Mouse (Mus musculus) neural tube, embryonic 14.5 days (tissue): ENCODE data around the gene Tmed6. TPM values are rescaled to one million over a fixed set of nuclear protein-coding genes. Genes with fewer than 3 reads are reported as not detected.

Experiments used
- ATAC-seq: fragments of 200-750 bp; cut with Nextera tagmentation; 2 replicates; pipeline ENCODE4 v1.8.0; 2017; ENCODE audit warnings: low read depth, mild to moderate bottlenecking, moderate TSS enrichment, moderate library complexity
- H3K27ac ChIP-seq: fragments of 300-500 bp; sonication (generic); 2 replicates; pipeline ENCODE4 v1.5.1; 2014; ENCODE audit warnings: low read depth, mild to moderate bottlenecking, control low read depth, low read length, moderate library complexity, mixed read lengths
- H3K27me3 ChIP-seq: fragments of 300-500 bp; sonication (generic); 2 replicates; pipeline ENCODE4 v1.6.1; 2014; ENCODE audit warnings: low read length; ENCODE audit not compliant: control insufficient read depth, insufficient read depth
- H3K36me3 ChIP-seq: fragments of 300-500 bp; sonication (generic); 2 replicates; pipeline ENCODE4 v1.6.1; 2014; ENCODE audit warnings: low read length, mixed read lengths; ENCODE audit not compliant: control insufficient read depth, insufficient read depth
- H3K4me1 ChIP-seq: fragments of 300-500 bp; sonication (generic); 2 replicates; pipeline ENCODE4 v1.6.1; 2014; ENCODE audit warnings: low read length; ENCODE audit not compliant: control insufficient read depth, insufficient read depth
- H3K4me2 ChIP-seq: fragments of 300-500 bp; sonication (generic); 2 replicates; pipeline ENCODE4 v1.6.1; 2014; ENCODE audit warnings: mild to moderate bottlenecking, low read depth, low read length, control low read depth
- H3K4me3 ChIP-seq: fragments of 300-500 bp; sonication (generic); 2 replicates; pipeline ENCODE4 v1.5.1; 2014; ENCODE audit warnings: low read depth, low read length, control low read depth, mixed read lengths
- H3K9ac ChIP-seq: fragments of 300-500 bp; sonication (generic); replicated peaks from 2 replicates; pipeline ENCODE4 v1.6.1; 2014; ENCODE audit warnings: low read depth, mild to moderate bottlenecking, control low read depth, low read length, mixed read lengths
- H3K9me3 ChIP-seq: fragments of 300-500 bp; sonication (generic); 2 replicates; pipeline ENCODE4 v1.6.1; 2016; ENCODE audit warnings: low read length; ENCODE audit not compliant: control insufficient read depth
- WGBS: fragments of 180-500 bp; shearing (Covaris S2); extraction: QIAGEN DNeasy Blood & Tissue Kit; methylation state at CpG from one replicate; pipeline ENCODE4 v1.1.7; 2014; 5-methylcytosine and 5-hydroxymethylcytosine counted together
- polyA plus RNA-seq: library from polyadenylated mRNA; unstranded; fragments of >200 nt; fragmentation: Nextera tagmentation; extraction: Ambion mirVana; gene quantifications from 2 replicates; pipeline ENCODE4 v1.2.1, GENCODE M21; 2014

The Tmed6 gene
- not detected in 2 replicates for polyA plus RNA-seq

GRCm38 (mm10) chr8:107065511-107066496, at the start of gene Tmed6:
Gene Tmed6, minus strand, starts transcription at chr8:107065644.
- Histone ChIP-seq H3K9me3 (no peaks in the 10 kb centered on the region), H3K4me1 (no peaks in the 10 kb centered on the region), H3K4me3 (no peak within 1 kb of the TSS), H3K4me2 (no peak within 1 kb of the TSS), H3K27me3 (no peaks in the 10 kb centered on the region), H3K36me3 (0 out of 2 replicates have a peak, but pooled peaks cover 6% of the 10 kb centered on the region), H3K27ac (no peak within 1 kb of the TSS), H3K9ac (no peak within 1 kb of the TSS)
- 61% methylated on average over 17 of the region's 17 CpGs for WGBS
- ATAC-seq = no peak

DNA sequence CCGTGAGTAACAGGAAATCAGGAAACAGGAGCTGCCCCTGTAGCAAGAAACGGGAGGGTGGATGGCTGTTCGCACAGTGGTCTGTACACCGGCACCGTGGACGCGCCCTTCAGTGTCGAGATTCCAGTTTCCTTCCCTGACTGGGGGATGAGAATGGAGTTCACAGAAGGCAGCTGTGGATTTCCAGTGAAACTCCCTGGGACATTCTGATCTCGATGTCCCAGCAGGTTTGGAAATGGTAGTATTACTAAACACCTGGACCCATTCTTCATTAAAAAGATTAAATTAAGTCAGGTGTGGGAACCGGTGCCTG, 49.5 kb upstream of the Tmed6 start:
- Histone ChIP-seq H3K27ac (no peak overlapping the region), H3K4me3 (no peak overlapping the region), H3K27me3 (no peaks in the 10 kb centered on the region), H3K9ac (no peak overlapping the region), H3K4me1 (no peaks in the 10 kb centered on the region), H3K36me3 (no peaks in the 10 kb centered on the region), H3K4me2 (no peak overlapping the region), H3K9me3 (no peaks in the 10 kb centered on the region)
- no peak for ATAC-seq
- 81% methylated on average over 10 of the region's 10 CpGs for WGBS

- Histone ChIP-seq H3K27me3 (no peaks in the 10 kb centered on the region), H3K27ac (no peak overlapping the region), H3K36me3 (no peaks in the 10 kb centered on the region), H3K9ac (no peak overlapping the region), H3K4me2 (no peak overlapping the region), H3K4me1 (no peaks in the 10 kb centered on the region), H3K9me3 (no peaks in the 10 kb centered on the region), H3K4me3 (no peak overlapping the region)
- WGBS = 63% methylated on average over 19 of the region's 19 CpGs
- no peak for ATAC-seq
Measured at GRCm38 (mm10) chr8:107114150-107115007, 48.9 kb upstream of the Tmed6 start.

DNA sequence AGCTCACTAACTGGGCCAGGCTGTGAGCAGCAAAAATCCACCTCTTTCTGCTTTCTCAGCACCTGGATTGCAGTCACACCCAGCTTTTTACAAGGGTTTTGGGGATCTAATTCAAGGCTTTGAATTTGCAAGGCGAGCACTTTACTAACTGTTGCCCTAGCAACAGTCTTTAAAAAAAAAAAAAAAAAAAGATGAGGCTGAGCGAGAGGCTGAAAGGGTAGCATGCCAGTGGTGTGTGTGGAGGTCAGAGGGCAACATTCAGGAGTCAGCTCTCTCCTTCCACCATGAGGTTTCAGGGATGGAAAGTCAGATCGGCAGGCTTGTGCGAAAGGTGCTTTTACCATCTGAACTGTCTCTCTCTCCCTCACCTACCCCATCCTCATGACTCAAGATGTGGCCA, 47.8 kb upstream of the Tmed6 start:
- Histone ChIP-seq H3K27me3 (no peaks in the 10 kb centered on the region), H3K9ac (no peak overlapping the region), H3K9me3 (no peaks in the 10 kb centered on the region), H3K36me3 (no peaks in the 10 kb centered on the region), H3K4me1 (no peaks in the 10 kb centered on the region), H3K27ac (no peak overlapping the region), H3K4me2 (no peak overlapping the region), H3K4me3 (no peak overlapping the region)
- WGBS = 43% methylated on average over 4 of the region's 4 CpGs
- ATAC-seq = no peak

DNA sequence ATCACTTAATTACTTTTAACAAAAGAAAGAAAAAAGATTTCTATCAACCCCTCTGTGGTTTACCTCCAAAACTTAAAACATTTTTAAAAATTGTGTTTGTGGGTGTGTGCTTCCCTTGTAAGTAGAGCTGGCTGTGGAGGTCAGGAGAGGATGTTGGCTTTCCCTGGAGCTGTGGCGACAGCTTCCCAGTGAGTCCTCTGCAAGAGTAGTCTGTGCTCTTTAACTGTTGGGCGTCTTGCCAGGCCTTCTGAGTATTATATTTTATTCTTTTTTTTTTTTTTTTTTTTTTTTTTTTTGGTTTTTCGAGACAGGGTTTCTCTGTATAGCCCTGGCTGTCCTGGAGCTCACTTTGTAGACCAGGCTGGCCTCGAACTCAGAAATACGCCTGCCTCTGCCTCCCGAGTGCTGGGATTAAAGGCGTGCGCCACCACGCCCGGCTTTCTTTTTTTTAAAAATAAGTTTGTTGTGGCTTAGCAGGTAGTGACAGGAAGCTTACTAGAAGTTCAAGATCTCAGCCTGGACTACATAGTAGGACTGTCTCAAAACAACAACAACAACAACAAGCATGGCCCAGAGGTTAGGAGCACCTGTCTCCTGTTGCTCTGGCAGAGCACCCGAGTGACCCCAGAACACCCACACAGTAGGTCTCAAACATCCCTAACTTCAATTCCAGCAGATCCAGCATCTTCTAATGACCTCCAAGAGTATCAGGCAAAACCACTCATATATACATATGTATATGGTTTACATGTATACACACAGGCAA, 46.1 kb upstream of the Tmed6 start:
- H3K4me1 ChIP-seq = no peaks in the 10 kb centered on the region
- H3K9me3 ChIP-seq = no peaks in the 10 kb centered on the region
- H3K27me3 ChIP-seq = no peaks in the 10 kb centered on the region
- no peak overlapping the region for H3K27ac ChIP-seq
- no peak overlapping the region for H3K9ac ChIP-seq
- no peak overlapping the region for H3K4me3 ChIP-seq
- WGBS = 90% methylated on average over 10 of the region's 11 CpGs
- ATAC-seq = no peak
- no peak overlapping the region for H3K4me2 ChIP-seq
- H3K36me3 ChIP-seq = no peaks in the 10 kb centered on the region

DNA sequence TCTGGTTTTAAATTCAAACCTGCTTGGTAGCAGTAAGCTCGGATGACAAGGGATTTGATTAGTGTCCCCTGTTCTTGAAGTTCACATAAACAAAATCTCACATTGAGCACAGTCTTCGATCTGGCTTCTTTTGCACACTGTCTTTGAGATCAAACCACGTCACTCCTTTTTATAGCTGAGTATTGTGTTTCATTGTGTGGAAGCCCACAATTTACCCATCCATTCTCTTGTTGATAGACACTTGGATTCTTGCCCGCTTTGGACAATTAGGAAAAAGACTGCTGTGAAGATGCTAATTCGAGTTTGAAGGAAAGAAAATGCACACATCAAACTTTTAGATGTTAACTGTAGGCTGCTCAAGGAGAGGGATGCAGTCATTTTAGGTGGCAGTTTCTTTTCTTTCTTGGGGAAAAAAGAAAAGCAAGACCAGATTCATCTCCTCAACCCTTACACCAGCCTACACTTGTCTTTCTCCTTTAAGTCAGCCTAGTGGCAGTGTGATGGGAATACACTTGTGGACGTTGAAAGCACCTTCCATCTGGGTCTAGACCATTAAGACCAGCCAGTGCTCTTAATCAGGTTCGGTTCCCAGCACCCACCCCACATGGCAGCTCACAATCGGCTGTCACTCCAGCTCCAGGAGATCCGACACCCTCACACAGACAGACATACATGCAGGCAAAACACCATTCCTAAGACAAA, 45.3 kb upstream of the Tmed6 start:
- H3K9me3 ChIP-seq = no peaks in the 10 kb centered on the region
- H3K4me3 ChIP-seq = no peak overlapping the region
- WGBS = 44% methylated on average over 9 of the region's 9 CpGs
- H3K4me1 ChIP-seq = no peaks in the 10 kb centered on the region
- H3K27ac ChIP-seq = no peak overlapping the region
- ATAC-seq = no peak
- H3K36me3 ChIP-seq = no peaks in the 10 kb centered on the region
- H3K4me2 ChIP-seq = no peak overlapping the region
- H3K9ac ChIP-seq = no peak overlapping the region
- H3K27me3 ChIP-seq = no peaks in the 10 kb centered on the region

GRCm38 (mm10) chr8:107109816-107110435, 44.5 kb upstream of the Tmed6 start:
- Histone ChIP-seq H3K4me3 (no peak overlapping the region), H3K27ac (no peak overlapping the region), H3K36me3 (no peaks in the 10 kb centered on the region), H3K4me2 (no peak overlapping the region), H3K9ac (no peak overlapping the region), H3K9me3 (no peaks in the 10 kb centered on the region), H3K27me3 (no peaks in the 10 kb centered on the region), H3K4me1 (no peaks in the 10 kb centered on the region)
- no peak for ATAC-seq
- 85% methylated on average over 5 of the region's 5 CpGs for WGBS
